Mouse (Mus musculus): ENCODE results near the gene Nkap.
"Not testable (repeated sequence)": the region's sequence is repeated elsewhere in the genome, so short reads cannot be mapped to it uniquely, and the experiment has no call there.

Nkap gene

DNA sequence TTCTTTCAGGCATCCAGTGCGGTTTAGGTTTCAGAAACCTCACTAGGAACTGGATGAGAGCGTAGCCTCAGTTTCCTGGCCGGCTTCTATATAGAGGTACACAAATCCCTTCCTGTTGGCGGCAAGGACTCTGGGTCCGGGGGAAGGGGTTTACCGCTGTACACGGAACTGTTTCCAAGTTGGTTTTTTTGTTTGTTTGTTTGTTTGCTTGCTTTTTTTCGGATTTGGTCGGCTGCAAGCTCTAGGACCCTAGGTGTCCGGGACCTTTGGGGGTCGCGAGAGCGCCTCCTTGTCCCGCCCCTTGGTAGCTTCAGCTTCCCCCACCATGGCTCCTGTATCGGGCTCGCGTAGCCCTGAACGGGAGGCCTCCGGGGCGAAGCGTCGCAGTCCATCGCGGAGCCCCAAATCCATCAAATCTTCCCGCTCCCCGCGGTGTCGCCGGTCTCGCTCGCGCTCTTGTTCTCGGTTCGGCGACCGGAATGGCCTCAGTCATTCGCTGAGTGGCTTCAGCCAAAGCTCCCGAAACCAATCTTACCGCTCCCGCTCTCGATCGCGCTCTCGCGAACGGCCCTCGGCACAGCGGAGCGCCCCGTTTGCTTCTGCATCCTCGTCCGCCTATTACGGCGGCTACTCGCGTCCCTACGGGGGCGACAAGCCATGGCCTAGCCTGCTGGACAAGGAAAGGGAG, at the start of gene Nkap:
Gene Nkap (plus strand): TSS at position 125 of the 688 bp plus-strand sequence.
- peak; percentile 85 for DNase-seq

DNA sequence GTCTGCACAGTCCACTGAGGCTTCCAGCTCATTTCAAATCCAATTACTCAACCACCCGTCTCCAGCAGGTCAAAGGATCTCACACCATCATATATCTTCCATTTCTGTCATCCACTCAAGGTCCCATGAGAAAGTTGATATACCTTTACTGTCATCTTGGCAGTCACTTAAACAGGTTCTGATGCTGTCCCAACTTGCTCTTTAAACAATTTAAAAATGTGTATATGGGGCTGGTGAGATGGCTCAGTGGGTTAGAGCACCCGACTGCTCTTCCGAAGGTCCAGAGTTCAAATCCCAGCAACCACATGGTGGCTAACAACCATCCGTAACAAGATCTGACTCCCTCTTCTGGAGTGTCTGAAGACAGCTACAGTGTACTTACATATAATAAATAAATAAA, 46.2 kb upstream of the Nkap start:
- DNase-seq, result not testable (repeated sequence)

DNA sequence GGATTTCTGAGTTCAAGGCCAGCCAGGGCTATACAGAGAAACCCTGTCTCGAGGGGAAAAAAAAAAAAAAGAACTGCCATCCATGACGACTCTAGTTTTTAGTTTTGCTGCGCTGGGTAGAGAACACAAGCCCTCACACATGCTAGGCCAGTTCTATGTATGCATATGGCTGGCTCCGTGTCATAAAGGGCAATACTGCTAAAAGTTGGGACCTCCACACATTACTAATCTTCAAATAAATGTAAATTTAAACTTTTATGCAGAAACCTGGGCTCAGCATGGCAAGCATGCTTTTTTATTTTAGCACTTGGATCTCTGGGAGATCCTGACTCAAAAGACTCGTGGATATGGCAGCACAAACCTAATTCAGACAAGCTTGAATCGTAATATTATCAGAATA, 45.4 kb upstream of the Nkap start:
- DNase-seq, result no peak

DNA sequence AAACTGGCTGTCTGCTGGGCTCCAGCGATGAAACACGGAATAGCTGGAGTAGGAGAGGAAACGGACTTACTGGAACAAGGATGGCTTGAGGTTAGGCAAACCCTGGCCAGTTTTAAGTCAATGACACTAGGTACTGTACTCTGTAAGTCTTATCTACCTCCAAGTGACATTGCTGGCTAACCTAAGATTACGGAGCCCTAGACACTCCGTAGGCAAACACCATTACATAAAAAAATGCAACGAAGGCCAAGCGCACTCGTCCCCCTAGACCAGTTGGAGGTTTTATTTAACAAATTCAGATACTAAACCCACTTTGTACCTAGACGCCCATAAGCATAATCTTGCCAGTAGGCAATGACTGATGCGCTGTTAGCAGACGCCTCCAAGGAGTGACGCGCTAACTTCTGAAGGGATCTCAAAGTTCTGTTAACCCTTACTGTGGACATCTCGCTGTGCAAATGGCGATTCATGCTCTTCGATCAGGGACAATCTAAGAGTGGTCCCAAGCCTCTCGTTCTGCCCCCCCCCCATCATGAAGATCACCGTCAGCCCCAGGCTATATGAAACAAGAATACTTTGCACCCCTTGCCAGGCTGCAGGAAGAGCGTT, 42.2 kb upstream of the Nkap start:
- DNase-seq, result peak; percentile 20 to 22

DNA sequence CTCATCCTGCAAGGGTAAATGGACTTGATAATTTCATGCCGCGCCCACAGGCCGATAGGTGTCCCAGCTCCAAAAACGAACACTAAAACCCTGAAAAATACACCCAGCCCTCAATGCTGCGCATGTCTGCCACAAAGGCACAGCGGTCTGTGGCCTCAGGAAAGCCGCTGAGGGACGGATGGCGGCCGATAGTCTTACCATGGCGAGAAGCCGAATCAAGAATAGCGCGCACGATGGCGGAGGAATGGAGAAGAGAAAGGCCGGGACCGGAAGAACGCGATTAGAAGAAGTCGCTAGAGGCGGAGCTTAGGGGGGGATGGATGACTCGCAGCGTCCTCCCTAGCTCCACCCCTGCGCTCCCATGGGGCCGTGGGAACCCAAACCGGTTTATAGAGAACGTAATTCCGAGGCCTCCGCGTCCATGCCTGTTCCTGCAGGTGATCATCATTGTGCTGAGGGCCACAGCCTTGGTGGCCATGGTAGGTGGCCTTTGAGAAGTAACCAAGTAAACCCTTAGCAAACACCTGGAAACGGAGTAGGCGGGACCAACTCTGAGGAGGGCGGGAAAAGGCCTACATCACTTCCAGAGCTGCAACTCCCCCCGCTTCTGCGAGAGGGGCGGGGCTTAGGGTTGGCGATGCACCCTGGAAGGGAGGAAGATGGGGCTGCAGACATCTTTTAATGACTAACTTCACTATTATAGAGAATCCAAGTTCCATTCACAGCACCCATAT, 41.5 kb upstream of the Nkap start, which contains the start of gene Rpl39:
Gene Rpl39 (minus strand): TSS at position 476 of the 734 bp plus-strand sequence.
- peak; percentile 87 to 88 for DNase-seq

DNA sequence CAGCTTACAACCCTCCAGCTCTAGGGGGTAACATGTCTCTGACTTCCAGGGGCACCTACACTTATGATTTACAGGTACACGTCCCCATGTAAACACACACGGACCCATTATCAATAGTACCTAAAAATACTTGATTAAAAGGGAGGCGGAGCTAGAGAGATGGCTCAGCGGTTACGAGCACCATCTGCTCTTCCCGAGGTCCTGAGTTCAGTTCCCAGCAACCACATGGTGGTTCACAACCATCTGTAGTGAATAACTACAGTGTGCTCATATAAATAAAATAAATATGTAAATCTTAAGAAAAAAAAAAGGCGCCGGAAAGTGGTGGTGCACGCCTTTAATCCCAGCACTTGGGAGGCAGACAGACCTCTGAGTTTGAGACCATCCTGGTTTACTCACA, 40.9 kb upstream of the Nkap start:
- DNase-seq, result peak in 1 of 2 experiments; percentile 10

DNA sequence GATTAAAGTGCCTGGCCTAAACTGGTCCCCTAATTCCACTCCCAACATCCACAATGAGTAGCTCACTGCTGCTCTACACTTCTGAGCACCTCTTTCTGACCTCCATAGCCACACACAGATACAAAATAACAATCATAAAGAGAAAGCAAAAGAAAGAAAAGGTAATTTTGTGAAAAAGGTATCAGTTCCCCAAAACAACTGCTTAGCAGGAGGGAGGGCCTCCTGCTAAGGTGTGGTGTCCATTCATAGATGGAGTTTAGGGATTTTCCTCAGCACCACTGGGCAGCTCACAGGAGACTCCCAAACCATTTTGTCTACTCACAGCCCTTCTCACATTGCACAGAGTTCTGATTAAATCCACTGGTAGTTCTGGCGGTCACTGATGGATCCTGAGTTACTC, 37.8 kb upstream of the Nkap start:
- DNase-seq, result no peak

DNA sequence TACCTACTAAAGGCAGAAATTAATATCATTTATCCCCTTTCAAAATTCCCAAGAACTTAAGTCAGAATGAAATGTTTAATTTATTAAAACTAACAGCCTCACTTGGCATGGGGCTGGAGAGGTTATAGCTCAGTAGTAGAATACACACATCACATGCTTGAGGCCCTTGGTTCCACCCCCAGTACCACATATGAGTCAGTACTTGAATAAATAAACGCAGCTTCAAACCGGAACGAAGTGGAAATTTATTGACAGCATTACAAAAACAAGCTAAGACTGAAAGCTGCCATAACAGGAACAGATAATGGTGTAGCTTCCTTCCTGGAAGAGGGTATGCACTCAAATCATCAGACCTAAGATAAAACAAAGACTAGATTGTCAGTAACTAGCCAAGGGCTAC, 35.1 kb upstream of the Nkap start:
- no peak for DNase-seq

DNA sequence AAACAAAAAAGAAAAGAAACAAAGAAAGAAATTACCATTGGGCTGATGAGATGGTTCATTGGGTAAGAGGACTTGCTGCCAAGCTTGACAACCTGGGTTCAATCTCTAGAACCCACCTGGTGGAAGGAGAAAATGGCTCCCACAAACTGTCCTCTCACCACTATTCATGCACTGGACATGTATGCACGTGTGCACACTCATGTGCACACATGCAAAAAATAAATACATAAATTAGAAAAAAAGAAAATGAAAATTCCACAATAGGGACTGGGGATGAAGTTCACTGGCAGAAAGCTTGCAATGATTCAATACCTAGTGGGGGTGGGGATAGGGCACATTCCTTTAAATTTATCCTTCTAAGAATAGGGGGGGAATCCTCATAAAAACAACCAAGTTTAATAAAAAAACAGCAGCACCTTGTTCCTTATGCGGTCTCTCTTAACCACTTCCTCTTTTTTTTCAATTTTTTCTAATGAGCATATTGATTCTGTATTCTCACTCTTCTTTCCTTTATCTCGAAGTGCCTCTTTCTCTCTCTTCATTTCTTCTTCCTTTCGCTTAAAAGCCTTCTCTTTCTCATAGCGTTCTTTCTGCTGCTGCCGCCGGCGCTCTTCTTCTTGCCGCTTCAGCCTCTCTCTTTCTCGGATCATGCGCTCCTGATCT, 31.4 kb upstream of the Nkap start:
- DNase-seq, result no peak

DNA sequence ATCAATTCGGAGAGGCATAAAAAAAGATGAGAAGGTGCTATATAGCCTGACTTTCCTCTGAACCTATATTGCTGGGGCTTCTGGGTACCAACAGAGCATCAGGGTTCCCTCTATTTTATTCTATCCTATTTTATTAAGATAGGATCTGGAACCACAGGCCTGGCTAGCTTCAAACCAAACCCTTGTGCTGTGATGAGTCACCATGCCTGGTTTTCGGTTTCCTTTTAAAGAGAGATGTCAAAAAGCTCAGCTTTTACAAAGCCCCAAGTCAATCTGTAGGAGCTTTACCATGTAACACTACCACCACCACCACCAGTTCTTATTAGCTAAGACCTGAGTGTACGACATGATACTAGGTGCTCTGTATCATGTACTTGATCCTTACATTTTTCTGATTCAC, 27.9 kb upstream of the Nkap start:
- no peak for DNase-seq

DNA sequence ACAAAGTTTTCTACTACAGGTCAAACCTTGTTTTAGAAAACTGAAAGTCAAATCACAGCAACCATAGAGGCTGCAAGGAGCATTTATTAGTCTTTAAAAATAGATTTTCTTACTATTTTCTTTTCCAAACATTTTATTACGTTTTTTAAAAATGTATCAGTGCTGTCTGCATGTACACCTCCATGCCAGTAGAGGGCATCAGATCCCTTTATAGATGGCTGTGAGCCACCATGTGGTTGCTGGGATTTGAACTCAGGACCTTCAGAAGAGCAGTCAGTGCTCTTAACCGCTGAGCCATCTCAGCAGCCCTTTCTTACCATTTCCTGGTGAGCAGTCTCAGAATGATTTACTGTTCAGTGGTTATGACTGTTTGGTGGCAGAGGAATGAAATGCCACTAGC, 22.8 kb upstream of the Nkap start:
- DNase-seq, result no peak

DNA sequence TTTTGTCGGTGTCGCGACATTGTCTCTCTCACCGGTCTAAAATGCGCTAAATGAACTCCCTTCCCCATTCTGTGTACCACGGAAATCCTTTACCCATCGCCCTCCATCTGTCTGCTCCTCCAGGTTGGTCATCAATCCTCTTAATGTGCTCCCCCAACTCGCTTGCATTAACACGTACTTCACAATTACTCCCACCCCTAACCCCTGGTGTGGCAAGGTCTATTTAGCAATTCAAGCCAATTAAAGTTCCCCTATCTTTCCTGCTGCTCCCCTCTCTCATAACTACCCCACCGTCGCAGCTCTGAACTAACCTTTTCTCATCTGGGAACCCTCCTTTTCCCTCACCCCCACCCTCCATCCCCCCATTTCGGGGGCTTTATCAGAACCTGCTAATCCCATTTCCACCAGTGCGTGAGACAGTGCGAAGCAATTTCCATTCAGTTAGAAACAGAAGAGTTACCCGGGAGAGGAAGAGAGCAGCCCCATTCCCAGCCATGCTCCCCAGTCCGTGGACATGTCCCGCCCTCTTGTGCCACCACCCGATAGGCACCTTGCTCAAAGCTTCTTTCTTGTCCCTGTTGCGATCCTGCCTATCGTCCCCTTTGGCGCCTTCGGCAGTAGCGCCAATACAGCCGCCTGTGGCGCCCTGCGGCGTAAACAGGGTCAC, 16.9 kb upstream of the Nkap start:
- no peak for DNase-seq

DNA sequence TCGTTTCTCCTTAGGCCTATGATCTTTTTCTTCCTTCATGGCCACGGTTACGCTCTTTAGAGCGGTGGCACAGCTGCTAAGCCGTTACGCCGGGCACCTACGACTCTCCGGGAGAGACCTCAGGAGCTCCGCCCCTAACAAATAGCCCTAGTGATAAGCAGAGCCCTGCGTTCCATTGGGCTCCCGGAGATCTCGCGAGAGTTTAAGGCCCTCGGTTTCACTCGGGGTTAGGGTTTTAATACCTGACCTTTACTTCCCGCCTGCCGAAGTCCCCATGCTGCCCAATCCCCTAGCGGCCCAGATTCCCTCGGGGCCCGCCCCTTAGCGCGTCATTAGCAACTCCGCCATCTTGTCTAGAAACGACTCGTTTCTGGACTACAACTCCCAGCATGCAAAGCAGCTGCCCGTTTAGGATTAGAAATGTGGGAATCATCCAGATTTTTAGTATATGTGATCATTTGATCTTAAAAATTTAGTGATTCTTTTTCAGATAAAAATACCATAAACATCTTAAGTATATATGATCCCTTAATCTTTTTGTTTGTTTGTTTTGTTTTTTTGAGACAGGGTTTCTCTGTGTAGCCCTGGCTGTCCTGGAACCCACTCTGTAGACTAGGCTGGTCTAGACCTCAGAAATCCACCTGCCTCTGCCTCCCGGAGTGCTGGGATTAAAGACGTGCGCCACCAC, 16.3 kb upstream of the Nkap start, which contains the start of gene Upf3b:
Gene Upf3b (minus strand): TSS at position 130 of the 688 bp plus-strand sequence.
- DNase-seq, result peak; percentile 91

DNA sequence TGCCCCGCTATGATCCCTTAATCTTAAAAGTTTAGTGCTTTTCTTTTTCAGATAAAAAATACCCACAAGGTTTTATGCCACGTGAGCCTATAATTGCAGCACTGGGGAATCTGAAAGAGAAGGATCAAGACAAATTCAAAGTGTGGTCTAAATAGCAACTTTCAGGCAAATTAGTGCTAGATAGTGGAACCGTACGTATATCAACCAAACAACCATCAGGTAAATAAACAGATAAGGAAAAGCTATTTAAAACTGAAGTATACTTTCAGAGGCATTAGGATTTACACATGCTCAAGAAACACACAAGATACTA, 15.8 kb upstream of the Nkap start:
- DNase-seq, result no peak

DNA sequence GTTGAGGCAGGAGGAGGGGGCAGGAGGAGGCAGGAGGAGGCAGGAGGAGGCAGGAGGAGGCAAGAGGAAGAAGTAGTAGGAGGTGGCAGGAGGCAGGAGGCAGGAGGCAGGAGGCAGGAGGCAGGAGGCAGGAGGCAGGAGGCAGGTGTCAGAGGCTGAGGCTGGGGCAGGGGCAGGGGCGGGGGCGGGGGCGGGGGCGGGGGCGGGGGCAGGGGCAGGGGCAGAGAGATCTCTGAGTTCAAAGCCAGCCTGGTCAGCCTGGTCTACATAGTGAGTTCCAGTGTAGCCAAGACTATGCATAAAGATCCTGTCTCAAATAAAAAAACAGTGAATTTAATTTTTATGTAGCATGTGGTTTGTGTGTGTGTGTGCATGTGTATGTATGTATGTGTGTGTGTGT, 9.5 kb upstream of the Nkap start:
- no peak for DNase-seq

DNA sequence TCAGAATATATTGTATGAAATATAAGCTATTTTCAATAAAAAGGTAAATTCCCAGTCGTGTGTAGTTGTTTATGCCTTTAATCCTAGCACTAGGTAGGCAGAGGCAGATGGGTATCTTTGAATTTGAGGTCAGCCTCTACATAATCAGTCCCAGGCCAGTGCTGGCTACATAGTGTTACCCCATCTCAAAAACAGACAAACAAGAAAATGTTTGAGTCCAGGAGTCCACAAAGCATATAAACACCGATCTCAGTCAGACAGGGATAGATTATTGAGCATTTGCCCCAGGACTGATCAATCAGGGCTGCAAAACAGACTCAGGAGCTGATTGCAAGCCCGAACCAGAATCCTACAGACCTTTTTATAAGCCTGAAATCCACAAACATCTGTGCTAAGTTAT, 7.0 kb upstream of the Nkap start:
- no peak for DNase-seq

DNA sequence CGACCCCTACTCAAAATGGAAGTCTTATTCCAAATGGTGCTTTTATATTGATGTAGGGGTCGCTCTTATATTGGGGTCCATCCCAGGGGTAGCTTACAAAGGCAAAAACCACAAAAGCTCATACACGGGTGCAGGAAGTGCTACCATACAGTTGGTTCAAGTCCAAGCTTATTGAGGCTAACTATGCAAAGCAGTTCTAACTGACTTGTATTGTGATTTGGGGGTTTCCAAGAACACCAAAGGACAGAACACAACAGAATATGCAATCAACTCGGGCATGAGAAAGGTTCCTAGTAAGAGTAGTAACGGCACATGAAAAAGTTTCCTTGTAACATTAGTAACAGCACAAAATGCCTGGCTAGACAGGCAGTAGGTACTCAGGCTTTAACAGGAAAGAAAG, 6.4 kb upstream of the Nkap start:
- no peak for DNase-seq

DNA sequence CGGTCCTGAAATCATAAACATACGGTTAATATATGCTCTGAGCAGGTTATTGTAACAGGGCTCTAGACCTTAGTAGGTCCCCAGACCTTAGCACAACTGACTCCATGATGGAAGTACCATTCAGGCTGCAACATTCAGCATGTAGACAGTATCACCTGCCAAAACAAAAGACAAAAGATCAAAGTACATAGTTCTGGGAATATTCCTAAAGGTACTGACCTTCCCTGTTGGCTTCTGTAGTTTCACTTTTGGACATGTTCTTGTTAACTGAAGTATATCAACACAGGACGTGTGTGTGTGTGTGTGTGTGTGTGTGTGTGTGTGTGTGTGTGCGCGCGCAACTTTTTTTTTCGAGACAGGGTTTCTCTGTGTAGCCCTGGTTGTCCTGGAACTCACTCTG, 1.1 kb upstream of the Nkap start:
- no peak for DNase-seq

DNA sequence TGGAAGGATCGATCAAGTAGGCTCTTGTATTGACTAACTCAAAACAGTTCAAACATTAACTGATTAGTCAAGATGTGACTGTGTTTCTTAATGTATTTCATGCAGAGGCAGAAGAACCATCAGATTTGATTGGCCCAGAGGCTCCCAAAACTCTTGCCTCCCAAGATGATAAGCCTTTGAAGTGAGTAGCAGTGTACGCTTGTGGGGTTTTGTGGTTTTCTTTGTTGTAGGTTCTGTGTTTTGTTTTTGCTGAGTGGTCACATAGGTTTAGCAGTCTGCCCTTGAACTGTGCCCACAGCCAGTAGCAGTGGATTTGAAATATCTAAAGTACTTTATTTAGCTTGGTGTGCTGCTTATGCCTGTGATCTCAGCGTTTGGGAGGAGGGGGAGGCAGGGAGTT, 15.1 kb downstream of the Nkap start:
- DNase-seq, result no peak

DNA sequence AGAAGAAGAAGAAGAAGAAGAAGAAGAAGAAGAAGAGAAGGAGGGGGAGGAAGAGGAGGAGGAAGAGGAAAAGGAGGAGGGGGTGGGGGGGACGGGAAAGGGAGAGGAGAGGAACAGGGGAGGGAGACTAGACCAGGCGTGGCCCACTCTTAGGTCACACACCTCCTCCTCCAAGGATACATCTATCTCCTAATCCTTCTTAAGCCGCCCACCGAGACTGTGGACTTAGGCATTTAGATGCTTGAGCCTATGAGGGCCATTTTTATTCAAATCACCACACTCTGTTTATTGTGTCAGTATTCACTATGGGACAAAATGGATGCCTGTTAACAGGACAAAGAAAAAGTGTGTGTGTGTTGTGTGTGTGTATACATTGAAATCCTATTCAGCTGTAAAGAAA, 17.9 kb downstream of the Nkap start:
- DNase-seq, result not testable (repeated sequence)

DNA sequence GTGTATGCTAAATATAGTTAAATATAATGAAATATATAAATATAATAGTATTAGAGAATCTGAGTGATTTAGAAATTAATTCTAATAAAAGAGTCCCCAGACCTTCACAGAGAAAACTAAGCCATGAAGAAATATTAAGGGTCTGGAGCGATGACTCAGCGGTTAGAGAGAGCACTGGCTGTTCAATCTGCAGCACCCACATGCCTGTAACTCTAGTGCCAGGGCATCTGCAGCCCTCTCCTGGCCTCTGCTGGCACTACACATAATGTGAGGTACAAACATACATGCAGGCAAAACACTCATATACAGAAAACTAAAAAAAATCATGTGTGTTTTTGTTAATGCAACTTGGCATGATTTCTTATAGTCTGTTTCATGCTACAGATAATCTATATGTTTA, 18.4 kb downstream of the Nkap start:
- peak in 1 of 2 experiments; percentile 9 for DNase-seq

DNA sequence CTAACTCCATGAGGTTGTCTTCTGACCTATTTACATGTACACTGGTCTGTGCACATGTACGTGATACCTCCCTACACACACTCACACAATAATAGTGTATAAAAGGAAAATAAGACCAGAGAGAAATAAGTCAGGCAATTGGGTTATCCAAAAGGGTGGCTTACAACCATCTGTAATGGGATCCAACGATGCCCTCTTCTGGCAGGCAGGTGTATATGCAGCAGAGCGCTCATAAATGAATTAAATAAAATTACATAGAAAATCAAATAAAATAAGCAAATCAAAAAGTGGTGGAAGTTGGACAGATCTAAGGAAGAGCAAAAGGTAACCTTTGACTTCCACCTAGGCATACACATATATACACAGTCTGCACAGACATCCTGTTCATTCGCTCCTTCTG, 31.2 kb downstream of the Nkap start:
- DNase-seq, result peak in 1 of 2 experiments; percentile 6
